Mouse (Mus musculus) embryonic facial prominence, embryonic 10.5 days (tissue): Measurements from ENCODE around the gene Cnbd2. TPM values are rescaled to one million over a fixed set of nuclear protein-coding genes. Genes with fewer than 3 reads are reported as not detected.
A peak's percentile ranks its signal among the peaks of the same experiment; 100 is the strongest.
"Not testable (repeated sequence)": the region's sequence is repeated elsewhere in the genome, so short reads cannot be mapped to it uniquely, and the experiment has no call there.

Source experiments
- DNase-seq: peaks from one replicate; pipeline ENCODE4 v3.0.0-alpha.2; 2017; ENCODE audit warnings: low spot score
- H3K27ac ChIP-seq: fragments of 300-500 bp; sonication (generic); replicated peaks from 2 replicates; pipeline ENCODE4 v1.5.1; 2016; ENCODE audit warnings: mild to moderate bottlenecking
- H3K27me3 ChIP-seq: fragments of 300-500 bp; sonication (generic); replicated peaks from 2 replicates; pipeline ENCODE4 v1.6.1; 2016; ENCODE audit warnings: low read depth, mild to moderate bottlenecking; ENCODE audit not compliant: poor library complexity, severe bottlenecking
- H3K36me3 ChIP-seq: fragments of 300-500 bp; sonication (generic); replicated peaks from 2 replicates; pipeline ENCODE4 v1.6.1; 2016; ENCODE audit warnings: mild to moderate bottlenecking, moderate library complexity
- H3K4me1 ChIP-seq: fragments of 300-500 bp; sonication (generic); 2 replicates; pipeline ENCODE4 v1.6.1; 2016
- H3K4me3 ChIP-seq: fragments of 300-500 bp; sonication (generic); 2 replicates; pipeline ENCODE4 v1.5.1; 2016; ENCODE audit warnings: mild to moderate bottlenecking, moderate library complexity
- H3K9me3 ChIP-seq: fragments of 300-500 bp; sonication (generic); 2 replicates; pipeline ENCODE4 v1.6.1; 2016; ENCODE audit warnings: mild to moderate bottlenecking
- WGBS: fragments of 180-500 bp; shearing (Covaris S2); methylation state at CpG from one replicate; pipeline ENCODE4 v1.1.7; 2016; 5-methylcytosine and 5-hydroxymethylcytosine counted together
- polyA plus RNA-seq: library from polyadenylated mRNA; unstranded; fragments of >200 nt; fragmentation: Nextera tagmentation; extraction: Ambion mirVana; gene quantifications from 2 replicates; pipeline ENCODE4 v1.2.1, GENCODE M21; 2016

Cnbd2 gene
- polyA plus RNA-seq, 1 experiment from 2014 or later = 2.8 TPM

DNA sequence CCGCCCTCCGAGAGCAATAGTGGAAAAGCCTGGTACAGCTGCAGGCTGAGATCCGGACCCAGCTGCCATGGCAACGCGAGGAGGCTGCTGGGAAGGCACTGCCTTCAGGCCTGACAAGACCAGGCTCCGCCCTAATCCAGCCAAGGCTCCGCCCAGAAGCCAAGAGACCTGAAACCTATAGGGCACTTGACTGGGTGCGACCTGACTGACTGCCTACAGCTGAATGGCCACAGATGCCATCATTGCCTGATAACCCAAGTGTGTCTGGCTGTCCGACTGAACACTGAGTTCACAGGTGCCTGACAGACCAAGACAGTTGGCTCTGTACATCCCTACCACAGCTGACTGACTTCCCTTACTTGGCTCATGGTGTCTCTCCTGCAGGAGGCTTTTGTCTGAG is 89.2 kb downstream of the Cnbd2 start:
- H3K9me3 ChIP-seq = no peaks in the 10 kb centered on the region
- 3% methylated on average over 9 of the region's 9 CpGs for WGBS
- H3K27me3 ChIP-seq = no peaks in the 10 kb centered on the region
- peak overlapping the region; percentile 76 for H3K27ac ChIP-seq
- peak overlapping the region; percentile 46 for H3K4me3 ChIP-seq
- peaks cover 15% of the 10 kb centered on the region for H3K4me1 ChIP-seq
- DNase-seq = peak; percentile 83
- H3K36me3 ChIP-seq = no peaks in the 10 kb centered on the region

DNA sequence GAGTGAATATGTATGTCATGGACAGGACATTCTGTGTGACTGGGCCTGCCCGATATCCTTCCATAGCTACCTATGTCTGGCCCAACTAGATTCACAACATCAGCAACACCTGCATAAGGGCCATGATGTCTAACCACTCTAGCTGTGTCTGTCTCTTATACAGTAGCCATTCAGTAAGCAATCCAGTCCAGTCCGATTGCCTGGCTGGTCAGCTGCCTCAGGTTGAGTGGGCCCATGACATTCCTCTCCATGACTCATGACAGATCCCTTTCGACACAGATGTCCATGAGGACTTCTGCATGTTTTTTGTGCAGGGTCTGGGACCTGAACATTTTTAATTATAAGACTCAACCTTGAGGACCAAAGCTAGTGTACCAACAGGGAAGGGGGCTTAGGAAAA is 89.9 kb downstream of the Cnbd2 start:
- Histone ChIP-seq H3K27me3 (no peaks in the 10 kb centered on the region), H3K36me3 (no peaks in the 10 kb centered on the region), H3K9me3 (no peaks in the 10 kb centered on the region), H3K4me3 (no peak overlapping the region), H3K4me1 (peaks cover 22% of the 10 kb centered on the region), H3K27ac (no peak overlapping the region)
- 91% methylated on average over 3 of the region's 3 CpGs for WGBS
- DNase-seq = no peak

DNA sequence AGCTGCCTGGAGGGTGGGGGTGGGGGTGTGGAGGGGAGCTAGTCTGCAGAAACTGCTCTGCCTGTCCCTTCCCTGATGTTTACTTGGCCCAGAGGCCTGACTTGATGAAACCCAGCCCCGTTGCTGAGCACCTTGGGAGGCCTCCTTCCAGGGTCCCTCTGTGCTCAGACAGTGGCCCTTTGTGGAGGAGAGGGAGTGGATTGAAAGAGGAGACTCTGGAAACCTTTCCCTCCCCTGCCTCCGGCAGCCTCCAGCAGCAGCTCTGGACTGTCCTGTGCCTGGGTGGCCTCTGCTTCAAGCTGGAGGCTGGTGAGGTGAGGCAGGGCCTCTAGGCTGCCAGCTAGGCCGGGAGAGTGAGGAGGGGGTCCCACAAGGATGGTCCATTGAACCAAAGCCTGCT is 94.9 kb downstream of the Cnbd2 start:
- Histone ChIP-seq H3K9me3 (no peaks in the 10 kb centered on the region), H3K36me3 (no peaks in the 10 kb centered on the region), H3K4me1 (peaks cover 26% of the 10 kb centered on the region), H3K27me3 (no peaks in the 10 kb centered on the region), H3K4me3 (peak overlapping the region; percentile 30), H3K27ac (peak overlapping the region; percentile 83)
- 2% methylated on average over 3 of the region's 3 CpGs for WGBS
- peak; percentile 79 for DNase-seq

DNA sequence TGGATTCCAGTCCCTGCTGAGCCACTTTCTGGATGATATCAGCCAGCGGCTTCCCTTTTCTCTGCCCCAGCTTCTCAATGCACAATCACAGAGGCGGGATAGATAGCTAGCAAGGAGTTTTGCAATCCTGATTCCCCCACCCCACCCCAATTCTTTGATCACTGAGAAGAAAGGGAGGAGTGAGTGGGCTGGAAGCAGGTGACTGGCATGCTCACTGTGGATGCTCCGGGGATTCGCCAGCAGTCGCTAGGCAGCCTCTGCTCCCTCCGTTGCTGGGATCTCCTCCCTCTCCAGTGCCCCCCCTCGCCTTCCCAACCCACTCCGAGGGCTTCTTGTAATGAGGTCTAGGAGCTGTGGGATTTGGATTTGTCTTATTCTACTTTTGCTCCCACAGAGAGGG is 96.1 kb downstream of the Cnbd2 start:
- WGBS = 41% methylated on average over 8 of the region's 8 CpGs
- Histone ChIP-seq H3K9me3 (no peaks in the 10 kb centered on the region), H3K27ac (peak overlapping the region; percentile 83), H3K36me3 (no peaks in the 10 kb centered on the region), H3K27me3 (no peaks in the 10 kb centered on the region), H3K4me1 (peaks cover 26% of the 10 kb centered on the region), H3K4me3 (no peak overlapping the region)
- DNase-seq = no peak

DNA sequence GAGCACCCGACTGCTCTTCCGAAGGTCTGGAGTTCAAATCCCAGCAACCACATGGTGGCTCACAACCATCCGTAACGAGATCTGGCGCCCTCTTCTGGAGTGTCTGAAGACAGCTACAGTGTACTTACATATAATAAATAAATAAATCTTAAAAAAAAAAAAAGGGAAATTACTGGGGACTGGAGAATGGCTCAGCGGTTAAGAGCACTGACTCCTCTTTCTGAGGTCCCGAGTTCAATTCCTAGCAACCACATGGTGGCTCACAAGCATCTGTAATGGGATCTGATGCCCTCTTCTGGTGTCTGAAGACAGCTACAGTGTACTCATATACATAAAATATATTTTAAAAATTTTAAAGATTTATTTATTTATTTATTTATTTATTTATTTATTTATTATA is 99.2 kb downstream of the Cnbd2 start:
- not testable (repeated sequence) for H3K9me3 ChIP-seq, H3K36me3 ChIP-seq, H3K27ac ChIP-seq, H3K4me3 ChIP-seq, H3K27me3 ChIP-seq, DNase-seq
- peaks cover 28% of the 10 kb centered on the region for H3K4me1 ChIP-seq
- 79% methylated on average over 7 of the region's 7 CpGs for WGBS

DNA sequence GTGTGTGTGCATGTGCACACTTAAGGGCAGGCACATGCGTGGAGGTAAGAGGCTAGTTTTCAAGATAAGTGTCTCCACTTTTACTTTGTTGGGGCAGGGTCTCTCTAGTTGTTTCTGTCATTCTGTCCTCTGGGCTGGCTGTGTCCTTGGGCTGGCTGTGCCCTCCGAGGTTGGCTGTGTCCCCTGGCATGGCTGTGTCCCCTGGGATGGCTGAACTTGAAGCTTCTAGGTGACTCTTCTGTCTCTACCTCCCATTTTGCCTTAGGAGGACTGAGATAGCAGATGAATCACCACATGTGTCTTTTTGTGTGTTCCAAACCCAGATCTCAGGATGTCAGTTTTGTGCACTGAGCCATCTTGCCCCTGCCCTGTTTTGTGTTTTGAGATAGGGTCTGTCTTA is 102.9 kb downstream of the Cnbd2 start:
- H3K27me3 ChIP-seq = peaks cover 28% of the 10 kb centered on the region
- peaks cover 7% of the 10 kb centered on the region for H3K4me1 ChIP-seq
- no peak overlapping the region for H3K4me3 ChIP-seq
- WGBS = 79% methylated on average over 2 of the region's 2 CpGs
- DNase-seq = no peak
- no peaks in the 10 kb centered on the region for H3K9me3 ChIP-seq
- no peak overlapping the region for H3K27ac ChIP-seq
- H3K36me3 ChIP-seq = no peaks in the 10 kb centered on the region

DNA sequence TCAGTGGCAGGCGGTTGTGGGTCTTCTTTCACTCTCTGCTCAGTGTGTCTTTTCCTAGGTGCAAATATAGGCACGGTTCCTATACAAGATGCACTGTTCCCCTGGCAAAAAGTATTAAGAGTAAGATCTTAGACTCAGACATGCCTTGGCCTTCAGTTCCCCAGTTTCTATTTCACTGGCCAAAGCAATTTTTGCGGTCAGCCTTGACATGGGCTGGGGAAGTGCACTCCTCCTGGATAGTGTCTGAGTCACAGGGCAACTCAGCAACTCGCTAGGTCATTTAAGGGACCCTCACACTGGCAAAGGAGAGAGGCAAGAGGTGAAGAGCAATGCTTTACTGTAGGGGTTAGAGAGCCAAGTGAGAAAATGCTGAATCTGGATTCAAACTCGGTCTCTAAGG is 103.6 kb downstream of the Cnbd2 start:
- Histone ChIP-seq H3K9me3 (no peaks in the 10 kb centered on the region), H3K4me3 (no peak overlapping the region), H3K27me3 (peaks cover 35% of the 10 kb centered on the region), H3K27ac (no peak overlapping the region), H3K36me3 (no peaks in the 10 kb centered on the region), H3K4me1 (peaks cover 14% of the 10 kb centered on the region)
- 75% methylated on average over 5 of the region's 5 CpGs for WGBS
- no peak for DNase-seq

DNA sequence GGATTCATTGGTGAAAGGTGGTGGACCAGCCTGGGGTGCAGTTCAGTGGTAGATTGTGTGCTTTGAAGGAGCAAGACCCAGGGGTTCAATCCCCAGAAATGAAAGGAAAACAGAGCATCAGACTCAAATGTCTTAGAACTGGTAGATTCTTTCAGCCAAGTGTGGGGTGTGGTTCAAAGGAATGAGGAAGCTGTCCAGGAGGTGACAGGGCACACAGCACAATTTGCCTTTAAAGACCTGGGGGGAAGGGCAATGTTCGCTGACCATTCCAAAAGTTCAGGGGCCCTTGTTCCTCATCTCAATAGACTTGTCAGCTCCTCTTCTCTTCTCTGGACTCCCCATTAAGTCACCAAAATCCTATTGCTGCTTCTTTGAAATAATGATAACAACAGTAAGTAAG is 105.1 kb downstream of the Cnbd2 start:
- no peak overlapping the region for H3K4me3 ChIP-seq
- WGBS = 66% methylated on average over 1 of the region's 1 CpGs
- H3K4me1 ChIP-seq = peaks cover 28% of the 10 kb centered on the region
- no peak for DNase-seq
- no peaks in the 10 kb centered on the region for H3K9me3 ChIP-seq
- H3K27ac ChIP-seq = no peak overlapping the region
- no peaks in the 10 kb centered on the region for H3K36me3 ChIP-seq
- peaks cover 50% of the 10 kb centered on the region for H3K27me3 ChIP-seq

DNA sequence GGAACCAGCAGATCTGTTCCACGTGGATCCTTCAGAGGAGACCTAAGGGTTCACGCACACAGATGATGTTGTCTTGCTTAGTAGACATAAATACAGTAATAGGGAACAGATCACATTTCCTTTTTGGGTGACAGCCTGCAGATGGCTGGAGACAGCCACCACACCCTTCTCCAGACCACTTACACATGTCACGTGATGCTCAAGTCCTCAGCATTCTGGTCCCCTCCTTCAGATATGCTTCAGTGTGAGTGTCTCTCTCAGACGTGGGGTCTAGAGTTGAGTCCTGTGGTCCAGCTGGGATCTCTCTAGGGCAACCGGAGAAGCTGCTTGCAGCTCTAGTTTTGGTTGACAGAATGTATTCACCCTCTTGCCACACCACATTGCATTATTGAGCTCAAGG is 106.4 kb downstream of the Cnbd2 start:
- peaks cover 33% of the 10 kb centered on the region for H3K4me1 ChIP-seq
- WGBS = 81% methylated on average over 5 of the region's 5 CpGs
- H3K36me3 ChIP-seq = no peaks in the 10 kb centered on the region
- H3K4me3 ChIP-seq = no peak overlapping the region
- H3K27me3 ChIP-seq = peaks cover 63% of the 10 kb centered on the region
- no peak overlapping the region for H3K27ac ChIP-seq
- no peak for DNase-seq
- H3K9me3 ChIP-seq = no peaks in the 10 kb centered on the region

DNA sequence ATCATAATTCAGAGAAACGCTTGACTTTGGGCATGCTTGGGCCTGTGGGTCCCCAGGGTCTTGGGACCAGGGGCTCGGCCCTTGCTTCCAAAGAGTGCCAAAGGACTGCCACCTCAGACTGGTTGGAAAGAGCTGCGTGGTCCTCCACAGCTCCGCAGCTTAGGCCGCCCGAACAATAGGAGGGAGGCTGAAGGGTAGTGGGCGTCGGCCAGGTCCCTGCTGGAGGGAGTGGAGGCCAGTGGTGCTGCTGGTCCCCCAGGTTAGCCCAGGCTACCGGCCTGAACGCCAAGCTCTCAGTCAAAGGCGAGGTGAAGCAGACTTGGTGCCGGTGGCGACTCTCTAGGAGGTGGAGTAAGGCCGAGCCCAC is 108.2 kb downstream of the Cnbd2 start:
- Histone ChIP-seq H3K27ac (peak overlapping the region; percentile 83), H3K4me1 (peaks cover 27% of the 10 kb centered on the region), H3K4me3 (peak overlapping the region; percentile 78), H3K36me3 (no peaks in the 10 kb centered on the region), H3K9me3 (no peaks in the 10 kb centered on the region), H3K27me3 (peaks cover 81% of the 10 kb centered on the region)
- WGBS = 11% methylated on average over 14 of the region's 14 CpGs
- DNase-seq = no peak

DNA sequence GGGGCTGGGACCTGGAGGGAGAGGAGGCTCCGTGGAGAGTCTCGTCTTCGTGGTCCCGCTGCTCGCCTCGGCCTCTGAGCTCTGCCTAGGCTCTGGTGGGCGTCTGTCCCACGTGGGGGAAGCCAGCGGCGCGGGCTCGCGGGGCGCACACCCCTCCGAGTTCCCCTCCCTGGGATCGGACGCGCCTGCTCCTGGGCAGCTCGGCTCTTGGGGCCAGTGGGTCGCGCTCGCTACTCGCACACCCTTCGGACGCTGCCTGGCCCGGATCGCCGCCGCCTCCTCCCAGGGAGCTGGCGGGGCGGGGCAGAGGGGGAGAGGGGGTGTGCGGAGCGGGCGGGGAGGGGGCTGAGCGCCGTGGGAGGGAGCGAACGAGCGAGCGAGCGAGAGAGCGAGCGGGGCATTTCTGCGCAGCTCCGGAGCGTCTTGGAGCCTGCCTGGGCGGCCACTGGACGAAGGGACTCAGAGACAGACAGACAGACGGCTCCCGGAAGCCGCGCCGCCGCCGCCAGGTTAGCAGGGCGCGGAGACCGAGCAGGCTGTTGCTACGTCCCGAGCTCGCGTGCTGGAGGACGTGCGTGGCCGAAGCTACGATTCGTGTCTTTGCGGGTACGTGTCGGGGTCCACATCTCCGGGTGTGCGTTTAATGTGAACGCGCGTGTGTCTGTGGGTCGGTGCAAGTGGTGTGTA is 108.7 kb downstream of the Cnbd2 start, which contains the start of gene Epb41l1:
Gene Epb41l1, plus strand, starts transcription at position 216 of the 687 bp plus-strand sequence.
- peak; percentile 80 for DNase-seq
- no peaks in the 10 kb centered on the region for H3K9me3 ChIP-seq
- H3K27ac ChIP-seq = peak within 1 kb of the TSS; percentile 83
- peaks cover 27% of the 10 kb centered on the region for H3K4me1 ChIP-seq
- no peaks in the 10 kb centered on the region for H3K36me3 ChIP-seq
- 1% methylated on average over 76 of the region's 76 CpGs for WGBS
- H3K4me3 ChIP-seq = peak within 1 kb of the TSS; percentile 78
- peaks cover 86% of the 10 kb centered on the region for H3K27me3 ChIP-seq

DNA sequence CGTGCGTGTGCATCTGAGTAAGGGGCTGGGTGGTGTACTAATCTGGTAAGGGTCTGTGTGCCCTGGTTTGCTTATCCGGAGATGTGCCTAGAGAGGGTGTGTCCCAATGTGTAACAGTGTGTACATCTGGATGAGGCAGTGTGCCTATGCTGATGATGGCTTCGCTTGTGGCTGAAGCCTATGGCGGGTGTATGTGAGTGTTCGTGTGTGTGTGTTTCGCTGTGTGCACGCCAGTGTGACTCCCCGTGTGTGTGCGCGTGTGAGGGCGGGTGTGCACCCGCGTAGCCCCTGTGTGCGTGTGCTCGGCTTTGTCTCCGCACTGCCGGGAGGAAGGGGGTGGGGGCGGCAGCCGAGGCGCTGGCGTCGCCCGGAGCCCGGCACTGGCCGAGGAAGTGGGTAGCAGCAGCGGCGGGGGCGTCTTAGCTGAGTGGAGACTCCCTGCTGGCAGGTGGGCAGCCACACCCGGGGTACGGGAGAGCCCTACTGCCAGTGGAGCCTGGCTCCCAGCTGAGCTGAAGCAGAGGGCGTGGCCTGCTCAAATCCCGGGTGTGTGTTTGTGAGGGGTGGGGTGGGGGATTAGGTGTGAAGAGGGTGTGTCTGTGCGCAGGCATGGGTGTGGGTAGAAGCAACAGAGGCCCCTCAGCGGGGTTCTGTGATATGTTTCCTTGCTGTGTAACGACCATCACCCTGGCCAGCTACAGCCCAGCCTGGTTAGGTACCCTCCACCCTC is 109.4 kb downstream of the Cnbd2 start:
- H3K4me1 ChIP-seq = peaks cover 27% of the 10 kb centered on the region
- no peaks in the 10 kb centered on the region for H3K36me3 ChIP-seq
- H3K4me3 ChIP-seq = peak overlapping the region; percentile 78
- WGBS = 1% methylated on average over 36 of the region's 36 CpGs
- peaks cover 89% of the 10 kb centered on the region for H3K27me3 ChIP-seq
- H3K9me3 ChIP-seq = no peaks in the 10 kb centered on the region
- peak overlapping the region; percentile 83 for H3K27ac ChIP-seq
- DNase-seq = peak; percentile 54

DNA sequence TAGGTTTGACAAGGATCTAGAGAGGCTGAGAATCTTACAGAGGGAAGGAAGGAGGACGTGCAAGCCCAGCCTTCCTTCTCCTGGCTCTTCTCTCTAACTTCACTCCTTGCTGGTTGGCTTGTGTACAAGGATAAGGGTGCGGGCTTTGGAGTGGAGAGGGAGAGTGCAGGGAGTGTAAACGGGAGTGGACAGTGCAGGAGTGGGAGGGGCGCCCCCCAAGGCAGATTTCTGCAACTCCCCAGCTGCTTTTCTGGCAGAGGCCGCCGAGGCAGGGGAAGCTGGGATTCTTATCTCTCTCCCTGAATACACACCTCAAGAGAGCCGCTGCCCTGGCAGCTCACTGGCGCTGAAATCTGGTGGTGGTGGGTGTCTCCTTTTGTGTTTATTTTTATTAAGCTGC is 110.5 kb downstream of the Cnbd2 start:
- DNase-seq = no peak
- peaks cover 85% of the 10 kb centered on the region for H3K27me3 ChIP-seq
- H3K4me3 ChIP-seq = peak overlapping the region; percentile 16; the same call in 1 of the 2 replicates
- no peaks in the 10 kb centered on the region for H3K36me3 ChIP-seq
- H3K4me1 ChIP-seq = peaks cover 27% of the 10 kb centered on the region
- WGBS = 7% methylated on average over 8 of the region's 8 CpGs
- H3K27ac ChIP-seq = no peak overlapping the region
- no peaks in the 10 kb centered on the region for H3K9me3 ChIP-seq
